ENCODE assay signal across 8 mouse cellular contexts in the genomic region with DNA sequence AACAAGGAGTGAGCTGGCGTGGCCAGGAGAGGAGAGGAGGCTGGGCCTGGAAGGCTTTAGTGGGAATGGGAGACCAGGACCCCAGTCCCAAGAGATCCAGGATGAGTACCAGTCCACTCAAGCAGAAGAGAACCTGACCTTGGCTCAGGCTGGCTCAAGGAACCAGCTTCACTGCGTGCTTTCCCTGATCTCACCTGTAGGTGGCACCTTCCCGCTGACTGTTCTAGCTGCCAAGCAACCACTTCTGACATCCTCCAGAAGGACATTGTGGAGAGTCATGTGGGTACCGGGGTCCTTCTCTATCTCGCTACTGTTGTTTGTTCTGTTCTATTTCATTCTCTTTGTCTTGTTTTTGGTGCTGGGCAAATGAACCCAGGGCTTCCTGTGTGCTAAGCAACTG.
A peak's percentile ranks its signal among the peaks of the same experiment; 100 is the strongest.
DNase-seq lines count a peak whose midpoint lies in the region; ATAC-seq and TF ChIP-seq lines count a peak whose summit lies in the region.

No protein-coding gene starts in this region.

- no peaks in the 10 kb centered on the region for H3K27me3 ChIP-seq in intestine, postnatal 0 days (replicated peaks; ENCODE audit: control insufficient read depth, insufficient read depth, low read length)
- H3K27me3 ChIP-seq in intestine, embryonic 15.5 days (replicated peaks): no peaks in the 10 kb centered on the region
- H3K27me3 ChIP-seq in midbrain, embryonic 13.5 days: no peaks in the 10 kb centered on the region

- H3K9me3 ChIP-seq in intestine, postnatal 0 days (ENCODE audit: control insufficient read depth): no peaks in the 10 kb centered on the region
- no peaks in the 10 kb centered on the region for H3K9me3 ChIP-seq in intestine, embryonic 15.5 days
- H3K9me3 ChIP-seq in midbrain, embryonic 13.5 days: no peaks in the 10 kb centered on the region

- H3K4me2 ChIP-seq in intestine, postnatal 0 days (replicated peaks; ENCODE audit: low read depth): no peak overlapping the region
- H3K4me2 ChIP-seq in intestine, embryonic 15.5 days (replicated peaks): no peak overlapping the region
- H3K4me2 ChIP-seq in midbrain, embryonic 13.5 days (replicated peaks): no peak overlapping the region

- no peak for ATAC-seq in intestine, postnatal 0 days
- no peak for ATAC-seq in intestine, embryonic 15.5 days
- peak; percentile 73 for ATAC-seq in frontal cortex, adult (ENCODE audit: low TSS enrichment)
- 0 out of 2 replicates have a peak, but pooled peaks have one; percentile 24 for ATAC-seq in midbrain, embryonic 13.5 days

- 24% methylated on average over 5 of the region's 5 CpGs for WGBS in intestine, postnatal 0 days
- 26% methylated on average over 5 of the region's 5 CpGs for WGBS in intestine, embryonic 15.5 days
- WGBS in midbrain, embryonic 13.5 days: 26% methylated on average over 5 of the region's 5 CpGs

- no peaks in the 10 kb centered on the region for H3K4me1 ChIP-seq in intestine, postnatal 0 days (replicated peaks; ENCODE audit: control insufficient read depth, insufficient read depth, low read length)
- 0 out of 2 replicates have a peak, but pooled peaks cover 6% of the 10 kb centered on the region for H3K4me1 ChIP-seq in intestine, embryonic 15.5 days (replicated peaks)
- 0 out of 2 replicates have a peak, but pooled peaks cover 5% of the 10 kb centered on the region for H3K4me1 ChIP-seq in midbrain, embryonic 13.5 days (replicated peaks)

- no peaks in the 10 kb centered on the region for H3K36me3 ChIP-seq in intestine, postnatal 0 days (ENCODE audit: control insufficient read depth, insufficient read depth)
- H3K36me3 ChIP-seq in intestine, embryonic 15.5 days: no peaks in the 10 kb centered on the region
- no peaks in the 10 kb centered on the region for H3K36me3 ChIP-seq in midbrain, embryonic 13.5 days

- no peak overlapping the region for H3K27ac ChIP-seq in intestine, postnatal 0 days (ENCODE audit: low read depth, low read length)
- no peak overlapping the region for H3K27ac ChIP-seq in intestine, embryonic 15.5 days
- H3K27ac ChIP-seq in midbrain, embryonic 13.5 days: no peak overlapping the region

- TF ChIP-seq CTCF in intestine, postnatal 0 days (IDR thresholded peaks at IDR 0.05; ENCODE audit: low read depth): peak; percentile 81

- no peak overlapping the region for H3K4me3 ChIP-seq in intestine, postnatal 0 days (ENCODE audit: low read depth, low read length)
- H3K4me3 ChIP-seq in intestine, embryonic 15.5 days (replicated peaks): no peak overlapping the region
- no peak overlapping the region for H3K4me3 ChIP-seq in midbrain, embryonic 13.5 days (replicated peaks)

- peak; percentile 51 for DNase-seq in ES-CJ7 (ENCODE audit: low read depth, low spot score)
- peak; percentile 19 for DNase-seq in cerebellum, adult 11-12 months
- peak; percentile 46 to 47 for DNase-seq in layer of hippocampus, postnatal 10 days (ENCODE audit: low spot score in 2 of 2)
- DNase-seq in urinary bladder, postnatal 36 days (ENCODE audit: low spot score in 2 of 2): peak; percentile 21 to 40

- no peak overlapping the region for H3K9ac ChIP-seq in intestine, postnatal 0 days (ENCODE audit: low read depth, low read length)
- H3K9ac ChIP-seq in intestine, embryonic 15.5 days: no peak overlapping the region
- no peak overlapping the region for H3K9ac ChIP-seq in midbrain, embryonic 13.5 days (replicated peaks)

Comparison
In these comparisons a context has a peak if more than half of its experiments do, and no peak if none do; other contexts are left out.
1. ATAC-seq: peak in frontal cortex, adult (single experiment) and midbrain, embryonic 13.5 days (single experiment); none in intestine, postnatal 0 days (single experiment) and intestine, embryonic 15.5 days (single experiment).
2. Peak in every context shown above with its lines, with median percentiles within 50 percentile points of each other: DNase-seq.